Mouse (Mus musculus): ENCODE measurements around the gene Adat1.

DNA sequence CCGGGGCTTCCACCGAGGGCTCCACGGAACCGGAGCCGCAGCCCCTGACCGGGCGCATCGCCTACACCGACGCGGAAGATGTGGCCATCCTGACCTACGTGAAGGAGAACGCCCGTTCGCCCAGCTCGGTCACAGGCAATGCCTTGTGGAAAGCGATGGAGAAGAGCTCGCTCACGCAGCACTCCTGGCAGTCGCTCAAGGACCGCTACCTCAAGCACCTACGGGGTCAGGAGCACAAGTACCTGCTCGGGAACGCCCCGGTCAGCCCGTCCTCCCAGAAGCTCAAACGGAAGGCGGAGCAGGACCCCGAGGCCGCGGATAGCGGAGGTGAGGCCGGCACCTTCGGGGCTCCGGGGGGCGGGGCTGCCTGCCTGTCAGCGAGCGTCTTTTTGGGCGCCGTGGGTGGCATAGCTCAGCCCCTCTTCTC, 19.7 kb upstream of the Adat1 start:
- TF ChIP-seq CTCF (IDR thresholded peaks at IDR 0.05; ENCODE audit: control insufficient read depth, insufficient read depth, low read length) (no peak), POLR2A (IDR thresholded peaks at IDR 0.05; ENCODE audit: borderline replicate concordance, control insufficient read depth, low read depth, low read length) (no peak)

Measured in bone marrow, adult 2 months (tissue).